In genomic region chr10:25396859-25397258, GRCm38 (mm10) we compare ENCODE assay signal across 18 mouse cellular contexts.
"Had no signal": no experiment of that assay in that cellular context is flagged by ENCODE, and none has a peak within 500 bp of the region (broad histone marks: within the 10 kb centered on the region; RNA-seq: fewer than 3 reads in every experiment).

No protein-coding gene starts in this region.

- ATAC-seq: lung, postnatal 0 days; midbrain, embryonic 15.5 days had no signal

- H3K36me3 ChIP-seq: limb, embryonic 12.5 days; limb, embryonic 15.5 days; midbrain, embryonic 15.5 days; neural tube, embryonic 12.5 days; neural tube, embryonic 15.5 days; stomach, embryonic 15.5 days had no signal

- H3K4me1 ChIP-seq: midbrain, embryonic 15.5 days; neural tube, embryonic 12.5 days had no signal

- H3K27me3 ChIP-seq: limb, embryonic 12.5 days; limb, embryonic 15.5 days; midbrain, embryonic 15.5 days; neural tube, embryonic 12.5 days; neural tube, embryonic 15.5 days; stomach, embryonic 15.5 days had no signal

- H3K4me3 ChIP-seq: limb, embryonic 12.5 days; limb, embryonic 15.5 days; midbrain, embryonic 15.5 days; neural tube, embryonic 12.5 days; neural tube, embryonic 15.5 days; stomach, embryonic 15.5 days had no signal

- H3K9me3 ChIP-seq: limb, embryonic 12.5 days; limb, embryonic 15.5 days; midbrain, embryonic 15.5 days; neural tube, embryonic 12.5 days; neural tube, embryonic 15.5 days; stomach, embryonic 15.5 days had no signal

- DNase-seq: kidney, adult 18-20 months; kidney, adult 9 months; kidney, postnatal 14 days; kidney, postnatal 4 days; left cerebral cortex, postnatal 4 days; lung, embryonic 14.5 days; retina, postnatal 1 day; right cerebral cortex, postnatal 25 days; spleen, adult 18-20 months; thymus, postnatal 25 days had no signal

- H3K27ac ChIP-seq: limb, embryonic 12.5 days; limb, embryonic 15.5 days; macrophage; midbrain, embryonic 15.5 days; neural tube, embryonic 12.5 days; neural tube, embryonic 15.5 days; stomach, embryonic 15.5 days had no signal
